Mouse (Mus musculus): Measurements from ENCODE around the gene Lbhd2. TPM values are rescaled to one million over a fixed set of nuclear protein-coding genes. Genes with fewer than 3 reads are reported as not detected.

Gene Lbhd2
- total RNA-seq (2023): not detected in 4 replicates

DNA sequence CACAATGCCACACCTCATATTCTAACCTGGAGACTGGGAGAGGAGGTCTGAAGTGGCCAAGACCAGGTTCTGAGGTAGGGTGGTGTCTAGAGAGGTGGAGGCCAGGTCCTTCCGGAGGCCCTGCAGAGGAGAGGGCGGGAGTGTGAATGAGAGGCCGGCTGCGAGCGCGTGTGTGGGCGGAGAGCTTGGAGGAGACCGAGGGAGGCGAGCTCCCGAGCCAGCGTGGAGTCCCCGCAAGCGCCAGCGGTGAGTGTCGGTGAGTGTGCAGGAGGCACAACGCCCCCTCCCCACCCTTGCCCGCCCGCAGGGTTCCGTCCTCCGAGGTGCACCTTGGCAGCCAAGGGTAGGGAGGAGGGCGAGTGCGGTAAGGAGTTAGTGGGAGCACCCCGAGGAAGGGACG, at the start of gene Lbhd2:
Gene Lbhd2 (plus strand): TSS at position 188 of the 400 bp plus-strand sequence.

DNA sequence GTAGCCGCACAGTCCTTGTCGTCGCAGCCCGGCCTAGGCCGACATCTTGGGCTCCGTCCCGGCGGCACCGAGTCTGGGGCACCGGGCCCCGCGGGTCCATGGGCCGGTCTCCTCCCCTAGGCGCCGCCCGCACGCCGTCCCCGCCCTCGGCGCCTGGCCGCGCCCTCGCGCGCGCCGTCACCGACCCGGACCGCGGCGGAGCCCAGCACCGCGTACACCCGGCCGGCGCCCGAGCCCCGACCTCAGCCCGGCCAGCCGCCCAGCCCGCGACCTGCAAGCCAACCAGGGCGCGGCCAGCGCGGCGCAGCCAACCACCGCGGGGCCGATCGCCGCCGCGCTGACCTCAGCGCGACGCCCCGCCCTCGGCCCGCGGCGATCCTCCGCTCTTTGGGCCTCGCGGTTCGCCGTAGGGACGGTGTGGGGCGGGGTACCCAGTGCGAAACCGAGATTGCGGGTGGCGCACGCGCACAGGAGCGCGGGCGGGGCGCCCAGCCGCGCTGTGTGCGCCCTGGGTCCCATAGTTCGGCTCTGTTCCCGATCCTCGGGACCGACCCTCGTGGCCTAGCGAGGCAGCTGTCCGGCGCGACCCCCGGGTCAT, 29.1 kb upstream of the Lbhd2 start, which contains the start of gene Cdc42bpb:
Gene Cdc42bpb (minus strand): TSS at position 343 of the 598 bp plus-strand sequence.

DNA sequence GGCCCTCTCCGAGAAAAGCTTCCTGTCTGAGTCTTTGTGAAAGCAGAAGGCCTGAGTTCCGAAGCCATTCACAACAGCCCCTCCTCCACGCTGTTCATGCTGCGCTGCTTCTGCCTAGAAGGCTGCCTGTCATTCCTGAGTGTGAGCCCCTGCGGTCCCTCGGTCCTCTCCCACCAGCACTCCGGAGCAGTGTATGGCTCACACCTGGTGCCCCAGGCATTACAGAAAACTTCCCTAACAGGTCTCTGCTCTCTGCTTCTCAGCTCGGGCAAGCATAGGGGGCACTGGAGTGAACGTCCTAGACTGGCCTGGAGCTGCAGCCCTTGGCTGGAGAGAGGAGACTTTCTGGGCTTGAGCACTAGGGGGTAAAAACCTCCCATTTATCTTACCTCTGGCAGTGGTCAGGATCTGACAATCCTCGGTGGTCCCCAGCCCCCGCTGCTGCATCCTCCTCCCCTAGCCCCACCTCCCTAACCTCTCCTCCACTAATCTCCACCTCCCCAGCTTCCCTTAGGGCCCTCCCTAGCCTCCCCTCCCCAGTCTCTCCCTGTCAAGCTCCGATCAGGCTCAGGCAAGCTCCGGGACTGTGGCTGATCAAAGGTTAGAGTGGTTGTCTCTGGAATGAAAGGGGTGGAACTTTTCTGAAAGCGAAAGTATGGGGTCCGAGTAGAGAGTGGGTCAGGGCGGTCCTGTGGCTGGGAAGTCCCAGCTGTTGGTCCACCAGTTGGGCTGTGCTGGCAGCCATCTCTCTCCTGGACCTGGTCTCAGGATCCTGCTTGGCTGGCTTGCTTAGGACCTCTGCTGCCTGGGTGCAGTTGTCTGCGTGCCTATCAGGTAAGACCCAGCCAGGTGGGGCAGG, 10.5 kb downstream of the Lbhd2 start, which contains the start of gene Exoc3l4:
Gene Exoc3l4 (plus strand): TSS at position 97 of the 859 bp plus-strand sequence.

DNA sequence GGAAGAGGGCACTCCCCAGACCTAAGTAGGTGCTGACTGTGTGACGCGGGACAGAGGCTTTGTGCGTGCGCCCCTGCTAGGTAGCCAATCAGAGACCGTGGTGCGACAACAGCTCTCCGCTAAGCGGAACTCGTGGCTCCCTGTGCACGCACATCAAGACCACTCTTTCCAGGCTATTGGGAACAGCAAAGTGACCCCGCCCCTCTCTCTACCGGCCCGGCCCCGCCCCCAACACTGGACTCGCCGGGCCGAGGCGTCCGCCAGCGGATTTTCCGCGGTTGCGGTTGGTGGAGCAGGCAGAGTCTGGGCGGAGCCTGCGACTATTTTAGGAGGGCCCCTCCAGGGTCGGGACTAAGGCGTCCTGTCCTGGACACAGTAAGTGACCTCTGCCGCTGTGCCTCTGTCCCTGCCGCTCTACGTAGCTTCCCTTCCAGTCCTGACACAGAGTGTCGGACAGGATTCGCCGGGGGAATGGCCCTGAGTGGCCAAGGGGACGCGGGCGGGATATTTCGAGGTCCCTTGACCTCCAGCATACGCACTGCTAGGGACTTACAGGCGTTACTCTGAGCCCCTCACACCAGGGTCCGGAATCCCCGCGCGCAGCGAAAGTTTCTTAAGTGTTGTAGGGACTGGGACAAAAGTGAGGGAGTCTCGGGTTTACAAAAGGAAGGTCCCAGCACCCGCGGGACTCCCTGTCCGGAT, 35.9 kb downstream of the Lbhd2 start, which contains the start of gene Tnfaip2:
Gene Tnfaip2 (plus strand): TSS at position 161 of the 702 bp plus-strand sequence.

Other genes with a start within 250 kb of the Lbhd2 start
- gene Traf3, start 240.4 kb upstream of the Lbhd2 start, total RNA-seq (2023): 81.9 to 89.4 TPM (median 82.8 TPM) in 4 replicates
- gene 4930595D18Rik, start 222.3 kb upstream of the Lbhd2 start, total RNA-seq (2023): 0.76 TPM in 1 of 4 replicates, not detected in the others
- 3.0 to 5.8 TPM (median 5.4 TPM) in 4 replicates for gene Amn, start 135.7 kb upstream of the Lbhd2 start, total RNA-seq (2023)
- gene Cdc42bpb, start 29.1 kb upstream of the Lbhd2 start, total RNA-seq (2023): 11.6 to 13.2 TPM (median 12.3 TPM) in 4 replicates
- gene Exoc3l4, start 10.2 kb downstream of the Lbhd2 start, total RNA-seq (2023): 0.73 TPM in 1 of 4 replicates, not detected in the others
- 2.7 to 7.0 TPM (median 5.1 TPM) in 4 replicates for gene Tnfaip2, start 35.7 kb downstream of the Lbhd2 start, total RNA-seq (2023)
- not detected in 4 replicates for gene Gm266, start 79.0 kb downstream of the Lbhd2 start, total RNA-seq (2023)
- 1,164 to 1,231 TPM (median 1,180 TPM) in 4 replicates for gene Eif5, start 131.2 kb downstream of the Lbhd2 start, total RNA-seq (2023)
- 77.7 to 92.2 TPM (median 85.0 TPM) in 4 replicates for gene Mark3, start 167.7 kb downstream of the Lbhd2 start, total RNA-seq (2023)